Mouse (Mus musculus): ENCODE data around the gene Mettl22.

DNA sequence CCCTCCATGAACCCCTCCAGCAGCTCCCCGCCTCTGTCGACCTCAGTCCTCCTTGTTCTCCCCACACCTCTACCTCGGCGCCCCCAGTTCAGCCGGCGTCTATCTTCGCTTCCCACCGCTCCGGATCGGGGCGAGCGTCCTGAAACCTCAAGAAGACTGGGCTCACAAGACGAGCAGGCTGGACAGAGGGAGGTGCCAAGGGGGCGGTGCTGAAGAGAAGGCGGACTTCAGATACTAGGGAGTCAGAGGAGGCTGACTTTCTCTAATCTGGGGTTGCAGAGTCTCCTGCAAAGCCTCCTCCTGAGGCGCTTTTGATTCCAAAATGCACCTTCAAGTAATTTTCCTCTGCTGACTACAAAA, 45.6 kb upstream of the Mettl22 start, which contains the start of gene Tmem114:
- TF ChIP-seq POLR2A (IDR thresholded peaks at IDR 0.05; ENCODE audit: borderline replicate concordance, extremely low read depth, insufficient read depth, insufficient read length, poor library complexity, severe bottlenecking): no peak
- no peak for TF ChIP-seq CTCF (IDR thresholded peaks at IDR 0.05; ENCODE audit: borderline replicate concordance, extremely low read depth, insufficient read depth, insufficient read length)

All from brain, embryonic 14.5 days (tissue).